Mouse (Mus musculus): Measurements from ENCODE around the gene Fgd2. TPM values are rescaled to one million over a fixed set of nuclear protein-coding genes. Genes with fewer than 3 reads are reported as not detected.
"Not testable (repeated sequence)": the region's sequence is repeated elsewhere in the genome, so short reads cannot be mapped to it uniquely, and the experiment has no call there.

Gene Fgd2
- total RNA-seq (2022): 1 to 10 TPM in 1 of 4 experiments, under 1 TPM in 3; 0.38 to 1.0 (median 0.67) TPM

DNA sequence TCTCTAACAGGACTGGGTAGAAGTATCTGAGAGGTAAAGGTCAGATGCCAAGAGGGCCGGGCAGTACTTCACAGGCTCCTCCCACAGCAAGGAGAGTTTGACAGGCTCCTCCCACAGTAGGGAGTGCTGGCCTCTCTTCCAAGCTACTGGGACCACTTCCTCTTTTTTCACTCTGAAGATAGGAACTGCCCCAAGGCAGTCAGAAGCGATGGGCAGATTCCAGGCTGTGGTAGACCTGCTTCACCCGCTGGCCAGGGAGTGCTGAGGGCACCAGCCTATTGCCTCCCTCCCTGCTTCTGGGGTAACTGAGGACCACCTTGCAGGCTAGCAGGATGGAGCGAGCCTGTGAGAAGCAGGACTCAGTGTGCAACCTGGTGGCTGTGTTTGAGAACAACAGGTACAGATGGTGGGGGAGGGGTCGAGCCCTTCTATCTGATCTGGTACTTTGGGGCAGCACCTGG is at the start of gene Fgd2:
Fgd2 (plus strand) TSS at position 154 of the 461 bp plus-strand sequence.
- no peak for DNase-seq (ENCODE audit: low spot score in 2 of 2)

DNA sequence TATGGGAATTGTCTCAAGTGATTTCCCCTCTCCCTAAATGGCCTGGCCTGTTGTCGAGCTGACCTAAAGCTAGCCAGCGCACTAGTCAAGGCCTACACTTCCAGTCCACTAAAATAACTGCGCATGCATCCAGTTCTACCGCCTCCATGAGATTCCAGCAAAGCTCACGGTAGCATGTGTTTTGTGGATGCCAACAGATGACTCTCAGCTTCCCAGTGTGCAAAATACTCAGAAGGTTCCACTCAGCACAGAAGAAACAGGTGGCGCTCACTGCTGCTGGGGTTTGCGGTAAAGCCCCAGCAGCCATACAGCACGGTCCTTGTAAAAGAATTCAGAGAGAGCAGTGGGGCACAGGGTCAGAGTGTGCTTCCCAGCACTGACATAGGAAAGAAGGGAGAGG is 49.1 kb upstream of the Fgd2 start:
- DNase-seq (ENCODE audit: low spot score in 2 of 2): no peak

DNA sequence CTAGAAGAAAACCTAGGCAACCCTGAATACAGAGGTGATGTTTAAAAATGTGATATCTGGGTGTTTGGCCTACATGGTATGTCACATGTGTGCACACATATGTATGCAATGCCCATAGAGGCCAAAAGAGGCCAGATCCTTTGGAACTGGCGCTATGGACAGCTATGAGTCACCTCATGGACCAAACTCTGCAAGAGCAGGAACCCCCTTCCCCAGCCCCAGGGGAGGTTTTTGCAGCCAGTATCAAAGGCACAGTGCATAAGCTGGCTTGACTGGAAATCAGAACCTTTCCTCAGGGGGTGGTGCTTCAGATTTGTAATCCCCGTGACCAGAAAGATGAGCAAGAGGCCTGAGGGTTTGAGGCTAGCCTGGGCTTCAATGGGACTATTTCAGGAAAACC is 48.6 kb upstream of the Fgd2 start:
- no peak for DNase-seq (ENCODE audit: low spot score in 2 of 2)

DNA sequence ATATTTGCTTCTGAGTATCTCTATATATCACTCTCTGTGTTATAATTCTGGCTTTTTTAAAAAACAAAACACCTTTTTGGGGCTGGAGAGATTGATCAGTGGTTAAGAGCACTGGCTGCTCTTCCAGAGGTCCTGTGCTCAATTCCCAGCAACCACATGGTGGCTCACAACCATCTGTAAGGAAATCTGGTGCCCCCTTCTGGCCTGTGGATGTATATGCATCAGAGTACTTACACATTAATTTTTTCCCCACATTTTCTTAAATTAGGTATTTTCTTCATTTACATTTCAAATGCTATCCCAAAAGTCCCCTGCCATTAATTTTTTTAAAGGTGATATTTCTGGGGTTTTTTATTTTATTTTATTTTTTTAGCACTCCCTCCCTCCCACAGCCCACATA is 47.4 kb upstream of the Fgd2 start:
- DNase-seq (ENCODE audit: low spot score in 2 of 2): no peak

DNA sequence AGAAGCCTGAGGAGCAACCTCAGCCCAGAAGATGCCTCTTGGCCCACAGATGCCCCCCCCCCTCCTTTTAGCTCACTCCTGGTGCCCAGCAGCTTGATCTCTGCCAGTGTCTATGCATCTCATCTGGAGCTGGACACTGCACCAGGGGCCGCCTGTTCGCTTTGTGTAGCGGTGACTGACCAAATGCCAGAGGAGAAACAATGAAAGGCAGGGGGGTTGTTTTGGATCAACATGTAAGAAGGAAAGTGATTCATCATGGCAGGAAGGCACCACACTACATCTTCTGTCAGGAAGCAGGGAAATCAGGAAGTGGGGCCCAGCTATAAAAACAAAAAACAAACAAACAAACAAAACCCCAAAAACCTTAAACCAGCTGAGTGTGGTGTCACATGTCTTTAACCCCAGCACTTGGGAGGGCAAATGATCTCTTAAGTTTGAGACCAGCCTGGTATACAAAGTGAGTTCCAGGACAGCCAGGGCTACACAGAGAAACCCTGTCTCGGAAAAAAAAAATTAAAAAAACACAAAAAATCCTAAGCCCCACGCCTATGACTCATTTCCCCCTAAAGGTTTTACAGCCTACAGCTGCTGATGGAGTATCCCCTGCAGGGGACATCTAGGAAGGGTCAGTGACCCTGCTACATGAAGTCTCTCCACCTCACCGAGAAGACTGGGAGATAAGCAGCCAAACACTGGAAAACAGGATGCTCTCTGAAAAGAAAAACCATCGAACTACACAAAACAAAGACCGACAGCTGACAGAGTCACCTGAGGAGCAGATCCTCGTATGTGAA is 44.8 kb upstream of the Fgd2 start:
- no peak for DNase-seq (ENCODE audit: low spot score in 2 of 2)

DNA sequence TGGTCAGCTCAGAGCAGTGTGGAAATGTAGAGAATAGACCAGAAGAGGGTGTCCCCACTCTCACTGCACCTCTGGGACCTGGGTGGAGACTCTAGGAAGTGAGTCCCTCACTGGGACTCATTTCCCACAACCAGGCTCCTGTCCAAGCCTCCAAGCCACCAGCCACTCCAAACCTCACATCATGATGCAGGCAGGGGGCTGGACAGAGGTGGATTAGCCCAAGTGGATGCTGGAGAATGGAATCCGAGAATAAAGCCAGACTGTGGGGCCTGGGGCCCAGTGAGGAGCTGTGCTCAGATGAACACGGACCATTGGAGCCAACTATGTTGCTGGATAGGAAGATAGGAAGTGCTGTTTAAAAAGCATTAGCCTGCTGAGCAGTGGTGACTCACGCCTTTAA is 43.8 kb upstream of the Fgd2 start:
- DNase-seq (ENCODE audit: low spot score in 2 of 2): no peak

DNA sequence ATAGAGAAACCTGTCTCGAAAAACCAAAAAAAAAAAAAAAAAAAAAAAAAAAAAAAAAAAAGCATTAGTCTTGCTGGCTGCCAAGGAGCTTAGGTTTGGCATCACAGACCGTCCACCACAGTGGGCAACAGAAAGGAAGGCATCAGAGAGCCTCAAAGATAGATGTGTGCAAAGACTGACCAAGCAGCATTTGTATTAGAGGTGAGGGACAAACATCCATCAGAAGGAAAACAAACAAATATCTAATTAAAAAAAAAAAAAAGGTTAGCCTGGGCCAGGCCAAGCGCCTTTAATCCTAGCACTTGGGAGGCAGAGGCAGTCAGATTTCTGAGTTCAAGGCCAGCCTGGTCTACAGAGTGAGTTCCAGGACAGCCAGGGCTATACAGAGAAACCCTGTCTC is 43.3 kb upstream of the Fgd2 start, which contains the start of gene Pi16:
Pi16 (plus strand) TSS at position 301 of the 400 bp plus-strand sequence.
- DNase-seq (ENCODE audit: low spot score in 2 of 2): not testable (repeated sequence)

DNA sequence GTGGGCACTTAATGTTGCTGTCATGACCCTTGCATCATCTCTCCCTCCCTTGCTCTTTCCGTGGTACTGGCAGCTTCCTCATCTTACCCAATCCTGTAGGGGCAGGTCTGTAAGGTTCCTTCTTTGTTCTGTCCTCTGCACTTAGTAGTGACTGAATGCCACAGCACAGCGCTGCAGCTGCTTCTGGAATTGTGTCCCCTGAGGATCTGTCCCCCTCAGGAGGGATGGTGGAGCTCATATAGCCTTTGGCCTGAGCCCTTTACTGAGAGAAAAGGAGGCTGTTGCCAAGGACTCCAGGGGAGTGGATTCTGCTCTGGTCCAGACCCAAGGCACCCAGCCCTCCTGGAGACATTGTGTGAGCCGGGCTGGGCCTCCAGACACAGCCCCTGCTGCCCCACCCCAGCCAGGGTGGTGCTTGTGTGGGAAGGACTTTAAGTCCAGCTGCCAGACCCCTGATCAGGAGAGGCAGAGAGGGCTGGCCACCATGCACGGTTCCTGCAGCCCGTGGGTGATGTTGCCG is 41.9 kb upstream of the Fgd2 start:
- DNase-seq (ENCODE audit: low spot score in 2 of 2): peak in 1 of 2 experiments; percentile 45

DNA sequence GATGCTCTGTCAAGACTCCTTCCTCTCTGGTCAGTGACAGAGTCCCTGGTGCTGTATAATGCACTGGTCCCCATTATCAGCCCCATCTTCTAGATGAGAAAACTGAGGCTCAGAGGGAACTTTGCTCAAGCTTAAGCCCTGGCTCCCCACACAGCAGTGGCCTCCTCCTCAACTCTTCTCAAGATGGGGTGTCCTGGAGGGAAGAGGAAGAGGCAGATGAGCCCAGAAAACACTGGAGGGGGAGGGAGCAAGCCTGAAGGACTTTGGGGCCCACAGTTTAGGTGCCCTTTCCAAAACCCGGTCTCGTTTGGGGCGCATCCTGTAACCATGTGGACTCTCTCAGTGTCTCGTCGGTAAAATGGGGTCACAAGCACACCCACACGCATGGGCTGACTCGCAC is 41.2 kb upstream of the Fgd2 start:
- DNase-seq (ENCODE audit: low spot score in 2 of 2): no peak

DNA sequence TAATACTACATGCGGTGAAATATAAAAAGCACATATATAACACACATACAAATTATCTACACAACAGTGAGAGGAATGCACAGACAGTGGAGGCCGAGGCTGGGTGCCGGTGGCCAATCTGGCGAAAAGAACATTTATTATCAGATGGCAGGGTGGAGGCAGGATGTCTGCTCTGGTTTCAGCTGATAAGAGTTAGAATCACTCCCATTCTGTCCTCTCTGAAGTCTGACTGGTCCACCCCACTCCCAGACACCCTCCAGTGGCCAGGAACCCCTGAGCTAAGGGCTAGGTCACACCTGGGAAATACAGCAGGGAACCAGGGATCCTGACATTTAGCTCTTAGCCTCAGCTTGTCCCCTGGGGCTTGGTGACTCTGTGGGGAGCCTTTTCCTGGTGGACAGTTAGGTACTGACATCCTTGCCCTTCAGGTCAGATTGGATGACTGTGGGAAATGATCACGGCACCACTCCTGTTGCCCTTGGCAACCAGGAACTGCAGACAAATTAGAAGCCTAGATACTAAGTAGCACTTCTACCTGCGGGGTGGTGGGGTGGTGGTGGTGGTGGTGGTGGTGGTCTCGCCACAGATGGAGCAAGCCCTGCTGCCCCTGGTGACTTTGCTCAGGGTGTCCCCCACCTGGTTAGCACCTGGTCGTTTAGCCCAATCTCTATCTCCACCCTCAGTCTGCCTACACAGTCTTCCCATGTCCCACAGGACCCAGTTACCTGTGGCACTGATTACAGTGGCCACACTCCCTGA is 40.7 kb upstream of the Fgd2 start:
- DNase-seq (ENCODE audit: low spot score in 2 of 2): no peak

DNA sequence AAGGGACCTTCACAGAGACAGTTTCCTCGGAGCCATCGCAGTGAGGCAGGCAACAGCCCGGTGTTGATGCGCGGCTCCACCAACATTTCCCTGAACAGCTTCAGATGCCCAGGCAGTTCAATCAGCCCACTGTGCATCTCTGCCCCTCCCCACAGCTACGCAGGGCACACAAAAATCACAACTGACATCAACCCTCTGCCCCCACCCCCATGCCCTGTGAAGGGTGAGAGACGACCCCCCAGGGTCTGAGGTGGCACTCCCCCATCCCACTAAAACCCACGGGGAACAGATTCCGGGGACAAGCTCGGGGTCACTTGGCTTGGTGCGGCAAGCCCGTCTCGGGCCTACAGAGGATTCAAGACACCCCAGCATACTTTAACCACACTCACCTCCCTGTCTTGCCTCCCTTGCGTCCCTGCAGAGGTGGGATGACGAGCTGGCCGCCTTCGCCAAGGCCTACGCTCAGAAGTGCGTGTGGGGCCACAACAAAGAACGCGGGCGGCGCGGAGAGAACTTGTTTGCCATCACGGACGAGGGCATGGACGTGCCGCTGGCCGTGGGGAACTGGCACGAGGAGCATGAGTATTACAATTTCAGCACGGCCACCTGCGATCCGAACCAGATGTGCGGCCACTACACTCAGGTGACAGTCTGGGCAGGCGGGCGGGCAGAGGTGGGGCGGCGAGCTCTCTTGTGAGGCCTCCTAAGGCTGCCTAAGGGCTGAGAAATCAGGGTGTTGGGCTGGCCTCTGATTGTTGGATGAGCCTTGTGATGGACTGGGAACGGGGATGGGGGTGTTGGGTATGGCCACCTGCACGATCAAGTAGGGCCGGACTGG is 38.7 kb upstream of the Fgd2 start:
- DNase-seq (ENCODE audit: low spot score in 2 of 2): no peak

DNA sequence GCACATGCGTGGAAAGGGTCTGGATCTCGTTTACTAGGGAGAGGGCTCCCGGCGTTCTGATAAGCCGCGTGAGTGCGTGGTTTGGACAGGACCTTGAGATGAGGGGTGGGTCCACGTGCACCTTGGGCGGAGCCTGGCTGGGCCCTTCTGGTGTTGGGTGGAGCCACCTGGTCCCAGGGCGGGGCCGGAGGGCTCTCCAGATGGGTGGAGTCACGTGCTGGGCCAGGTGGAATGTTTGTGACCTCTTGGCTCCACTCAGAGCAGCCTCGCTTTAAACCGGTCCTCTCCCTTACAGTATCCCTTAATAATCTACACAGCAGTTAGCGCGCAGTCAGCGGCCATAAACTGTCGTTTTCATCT is 38.1 kb upstream of the Fgd2 start:
- no peak for DNase-seq (ENCODE audit: low spot score in 2 of 2)

DNA sequence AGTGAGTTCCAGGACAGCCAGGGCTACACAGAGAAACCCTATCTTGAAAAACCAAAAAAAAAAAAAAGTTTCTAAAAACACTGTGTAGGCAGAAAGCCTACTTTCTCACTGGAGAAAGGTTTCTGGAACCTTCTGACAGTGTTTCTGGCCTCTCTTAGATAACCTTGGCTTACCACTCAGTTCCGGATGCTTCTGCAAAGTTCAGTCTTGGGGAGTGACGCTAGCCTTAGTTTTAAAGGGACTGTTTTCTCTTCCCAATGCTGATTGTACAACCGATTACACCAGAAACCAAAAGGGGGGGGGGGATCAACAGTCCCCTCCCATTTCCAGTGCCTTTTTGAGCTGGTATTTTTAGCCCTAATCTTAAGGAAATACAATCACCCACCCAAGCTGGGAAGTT is 37.1 kb upstream of the Fgd2 start:
- DNase-seq (ENCODE audit: low spot score in 2 of 2): no peak

DNA sequence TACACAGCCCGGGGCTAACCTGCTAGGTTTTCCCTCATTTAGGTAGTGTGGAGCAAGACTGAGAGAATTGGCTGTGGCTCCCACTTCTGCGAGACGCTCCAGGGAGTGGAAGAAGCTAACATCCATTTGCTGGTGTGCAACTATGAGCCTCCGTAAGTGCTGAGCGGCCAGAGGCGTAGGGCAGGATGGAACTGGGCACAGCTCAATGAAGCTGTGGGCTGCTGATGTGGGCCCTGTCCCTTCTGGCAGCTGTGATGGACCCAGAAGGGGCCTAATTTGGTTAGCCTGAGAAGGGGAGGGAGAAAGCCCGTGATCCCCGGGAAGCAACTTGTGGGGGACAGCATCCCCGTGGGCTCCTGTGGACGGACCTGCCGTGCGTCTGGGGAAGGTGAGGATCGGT is 34.9 kb upstream of the Fgd2 start:
- DNase-seq (ENCODE audit: low spot score in 2 of 2): no peak

DNA sequence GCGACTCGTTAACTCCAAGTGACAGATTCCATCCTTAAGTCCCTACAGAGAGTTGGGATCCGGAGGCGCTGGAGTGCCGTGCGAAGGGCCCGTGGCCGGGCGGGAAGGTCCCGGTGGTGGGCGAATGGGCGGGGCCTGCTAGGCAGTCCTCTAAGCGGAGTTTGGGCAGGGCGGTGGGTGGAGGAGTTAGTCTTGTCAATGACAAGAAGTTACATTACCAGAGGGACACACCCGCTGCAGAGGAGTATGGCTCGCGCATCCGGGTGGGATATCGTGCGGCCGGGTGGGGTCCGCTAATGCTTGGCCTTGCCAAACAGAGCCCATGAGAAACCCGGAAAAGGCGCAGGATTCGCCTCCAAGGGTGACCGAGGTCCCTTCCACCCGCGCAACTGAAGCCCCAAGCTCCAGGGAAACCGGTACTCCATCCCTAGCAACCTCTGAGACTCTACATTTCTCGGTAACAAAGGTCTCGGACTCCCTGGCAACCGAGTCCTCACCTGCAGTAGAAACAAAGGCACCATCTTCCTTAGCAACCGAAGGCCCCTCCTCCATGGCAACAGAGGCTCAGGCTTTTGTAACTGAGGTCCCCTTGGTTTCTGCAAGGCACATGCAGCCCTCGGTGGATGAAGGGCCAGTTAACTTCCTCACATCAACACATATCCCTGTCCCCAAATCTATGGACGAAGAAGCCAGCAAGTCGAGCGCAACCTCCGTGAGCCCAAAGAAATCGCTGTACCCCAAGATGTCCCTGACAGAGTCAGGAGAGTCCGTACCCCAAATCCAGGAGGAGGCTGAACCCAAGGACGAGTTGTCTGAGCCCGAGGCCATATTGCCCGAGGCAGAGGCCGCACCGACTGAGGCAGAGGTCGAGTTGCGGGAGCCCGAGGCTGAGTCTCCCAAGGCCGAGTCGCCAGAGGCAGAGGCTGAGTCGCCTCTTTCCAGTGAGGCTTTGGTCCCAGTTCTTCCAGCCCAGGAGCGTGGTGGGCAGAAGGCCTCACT is 33.9 kb upstream of the Fgd2 start:
- no peak for DNase-seq (ENCODE audit: low spot score in 2 of 2)

DNA sequence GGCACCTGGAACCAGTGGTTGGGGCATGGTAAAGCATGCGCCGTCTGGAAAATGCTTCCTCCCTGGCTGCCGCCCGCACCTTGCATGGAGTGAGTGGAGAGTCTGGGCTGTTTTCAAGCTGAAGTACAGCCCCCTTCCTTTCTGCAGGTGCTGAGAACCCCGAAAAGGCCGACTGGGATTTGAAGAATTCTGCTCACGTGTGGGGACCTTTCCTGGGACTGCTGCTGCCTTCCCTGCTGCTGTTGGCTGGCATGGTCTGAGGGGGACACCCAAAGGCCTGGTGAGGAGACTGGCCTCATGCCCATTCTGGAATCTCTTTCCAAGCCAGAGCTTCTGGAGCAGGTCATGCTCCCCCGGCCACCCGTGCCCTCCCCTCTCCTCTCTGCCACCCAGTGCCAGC is 33.0 kb upstream of the Fgd2 start:
- no peak for DNase-seq (ENCODE audit: low spot score in 2 of 2)

DNA sequence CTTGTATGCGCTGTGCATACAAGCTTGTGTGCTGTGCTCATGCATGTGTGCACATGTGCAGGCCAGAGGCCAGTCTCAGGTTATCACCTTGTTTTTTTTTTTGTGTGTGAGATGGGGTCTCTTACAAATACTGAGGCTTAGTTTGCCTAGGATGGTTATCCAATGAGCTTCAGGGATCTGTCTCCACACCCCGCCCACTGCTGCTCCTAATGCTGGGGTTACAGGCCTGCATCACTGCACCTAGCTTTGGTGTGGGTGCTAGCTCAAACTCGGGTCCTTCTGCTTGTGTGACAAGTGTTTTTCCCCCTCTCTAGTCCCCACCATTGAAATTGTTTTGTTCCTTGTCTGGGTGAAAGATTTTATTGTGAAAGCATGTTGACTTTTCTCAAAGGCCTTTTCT is 30.5 kb upstream of the Fgd2 start:
- DNase-seq (ENCODE audit: low spot score in 2 of 2): no peak

DNA sequence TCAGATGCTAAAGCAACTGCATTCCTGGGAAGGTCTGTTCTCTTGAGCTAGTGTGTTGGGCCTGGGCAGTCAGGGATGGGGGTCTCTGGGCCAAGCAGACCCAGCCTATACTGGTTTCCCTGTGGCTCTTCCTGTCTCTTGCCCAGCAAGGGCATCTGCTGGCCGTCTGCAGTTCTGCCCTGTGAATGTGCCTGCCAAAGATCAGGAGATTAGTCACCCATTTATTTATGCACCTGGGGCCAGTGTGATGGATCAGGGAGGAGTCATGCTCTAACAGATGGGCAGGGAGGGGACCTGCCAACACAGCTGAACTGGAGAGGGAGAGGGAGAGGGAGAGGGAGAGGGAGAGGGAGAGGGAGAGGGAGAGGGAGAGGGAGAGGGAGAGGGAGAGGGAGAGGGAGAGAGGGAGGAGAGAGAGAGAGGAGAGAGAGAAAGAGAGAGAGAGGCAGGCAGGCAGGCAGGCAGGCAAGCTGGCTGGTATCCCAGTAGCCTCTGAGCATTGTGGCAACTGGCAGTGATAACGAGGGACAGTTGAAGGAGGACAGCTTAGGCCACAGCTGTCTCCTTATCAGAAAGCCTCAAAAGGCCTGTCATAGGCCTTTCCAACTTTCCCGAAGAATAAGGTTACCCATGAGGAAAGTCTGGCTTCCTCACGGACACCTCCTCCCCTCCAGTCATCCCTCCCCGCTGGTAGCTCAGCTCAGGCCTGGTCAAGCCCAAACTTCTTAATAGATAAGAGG is 29.9 kb upstream of the Fgd2 start:
- peak in 1 of 2 experiments; percentile 54 for DNase-seq (ENCODE audit: low spot score in 2 of 2)

DNA sequence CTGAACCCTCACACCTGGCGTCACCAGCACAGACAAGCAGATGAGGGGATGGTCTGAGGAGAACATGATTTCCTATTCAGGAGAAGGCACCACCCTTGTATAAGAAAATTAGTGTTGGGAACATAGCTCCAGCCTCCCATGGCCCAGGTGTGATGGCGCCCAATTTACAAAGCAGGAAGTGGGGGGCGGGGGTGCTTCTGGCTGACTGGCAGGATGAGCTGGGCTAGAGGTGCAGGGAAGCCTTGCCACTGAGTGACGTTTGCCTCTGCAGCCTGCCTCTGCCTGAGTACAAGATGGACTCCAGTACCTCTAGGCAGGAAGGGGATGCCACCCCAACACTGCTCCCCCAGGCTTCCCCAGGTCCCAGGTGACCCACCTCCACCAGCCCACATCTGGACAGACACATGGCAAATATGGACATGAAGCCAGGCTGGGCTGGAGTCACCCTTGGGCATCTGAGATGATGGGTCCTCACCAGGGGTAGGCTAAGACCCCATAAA is 28.5 kb upstream of the Fgd2 start:
- DNase-seq (ENCODE audit: low spot score in 2 of 2): no peak
